Comparison of ENCODE assay signal across 13 mouse cellular contexts in the genomic region with DNA sequence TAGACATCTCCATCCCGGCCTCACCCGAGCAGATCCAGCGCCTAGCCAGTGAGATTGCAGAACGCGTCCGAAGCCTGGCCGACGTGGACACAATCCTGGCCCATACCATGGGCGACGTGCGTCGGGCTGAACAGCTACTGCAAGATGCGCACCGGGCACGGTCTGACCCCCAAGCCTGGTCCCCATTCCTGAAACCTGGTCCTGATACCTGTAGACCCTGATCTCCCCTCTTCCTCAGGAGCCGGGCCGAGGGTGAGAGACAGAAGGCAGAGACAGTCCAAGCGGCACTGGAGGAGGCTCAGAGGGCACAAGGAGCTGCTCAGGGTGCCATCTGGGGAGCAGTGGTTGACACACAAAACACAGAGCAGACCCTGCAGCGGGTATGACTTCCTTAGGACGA. TPM values are rescaled to one million over a fixed set of nuclear protein-coding genes. Genes with fewer than 3 reads are reported as not detected.
DNase-seq lines count a peak whose midpoint lies in the region; ATAC-seq and TF ChIP-seq lines count a peak whose summit lies in the region.
"Had no signal": no experiment of that assay in that cellular context is flagged by ENCODE, and none has a peak within 500 bp of the region (broad histone marks: within the 10 kb centered on the region; RNA-seq: fewer than 3 reads in every experiment).

No protein-coding gene starts in this region.

- ATAC-seq in heart, embryonic 15.5 days (replicated peaks; ENCODE audit: insufficient number of reproducible peaks, insufficient read depth, low FRiP score, low read depth) = no peak
- no peak for ATAC-seq in neural tube, embryonic 11.5 days (ENCODE audit: insufficient read depth, low FRiP score, low TSS enrichment)
- no peak for ATAC-seq in hindbrain, embryonic 13.5 days (ENCODE audit: low FRiP score)
- ATAC-seq in stomach, embryonic 15.5 days (ENCODE audit: insufficient read depth, low FRiP score, low read depth) = no peak
- ATAC-seq: inflammation-experienced regulatory T-cells, adult 6 months; lung, postnatal 0 days had no signal

- 94% methylated on average over 20 of the region's 20 CpGs for WGBS in heart, embryonic 15.5 days
- 94% methylated on average over 20 of the region's 20 CpGs for WGBS in neural tube, embryonic 11.5 days
- 98% methylated on average over 20 of the region's 20 CpGs for WGBS in hindbrain, embryonic 13.5 days
- 95% methylated on average over 20 of the region's 20 CpGs for WGBS in stomach, embryonic 15.5 days

- TF ChIP-seq CTCF in left cerebral cortex, adult 2 months (IDR thresholded peaks at IDR 0.05) = no peak

- H3K9me3 ChIP-seq in heart, embryonic 15.5 days (replicated peaks) = no peaks in the 10 kb centered on the region
- no peaks in the 10 kb centered on the region for H3K9me3 ChIP-seq in neural tube, embryonic 11.5 days (ENCODE audit: control insufficient read depth, low read length)
- no peaks in the 10 kb centered on the region for H3K9me3 ChIP-seq in hindbrain, embryonic 13.5 days
- H3K9me3 ChIP-seq in stomach, embryonic 15.5 days = no peaks in the 10 kb centered on the region

- peaks cover 77% of the 10 kb centered on the region for H3K36me3 ChIP-seq in heart, embryonic 15.5 days
- H3K36me3 ChIP-seq in neural tube, embryonic 11.5 days (ENCODE audit: control insufficient read depth, insufficient read depth, low read length) = peaks cover 27% of the 10 kb centered on the region
- peaks cover 42% of the 10 kb centered on the region for H3K36me3 ChIP-seq in hindbrain, embryonic 13.5 days
- peaks cover 66% of the 10 kb centered on the region for H3K36me3 ChIP-seq in stomach, embryonic 15.5 days

- no peak overlapping the region for H3K9ac ChIP-seq in heart, embryonic 15.5 days
- H3K9ac ChIP-seq in neural tube, embryonic 11.5 days (ENCODE audit: low read length) = peak overlapping the region; percentile 9; the same call in 1 of the 2 replicates
- H3K9ac ChIP-seq in hindbrain, embryonic 13.5 days = 0 out of 2 replicates have a peak overlapping the region, but pooled peaks have one; percentile 95
- H3K9ac ChIP-seq in stomach, embryonic 15.5 days = no peak overlapping the region

- peak overlapping the region; percentile 99 for H3K27ac ChIP-seq in heart, embryonic 15.5 days
- H3K27ac ChIP-seq in neural tube, embryonic 11.5 days (ENCODE audit: low read depth, low read length) = 0 out of 2 replicates have a peak overlapping the region, but pooled peaks have one; percentile 8
- peak overlapping the region; percentile 97 for H3K27ac ChIP-seq in hindbrain, embryonic 13.5 days
- peak overlapping the region; percentile 93; the same call in 1 of the 2 replicates for H3K27ac ChIP-seq in stomach, embryonic 15.5 days
- no peak overlapping the region for H3K27ac ChIP-seq in left cerebral cortex, adult 2 months

- H3K27me3 ChIP-seq in heart, embryonic 15.5 days = no peaks in the 10 kb centered on the region
- no peaks in the 10 kb centered on the region for H3K27me3 ChIP-seq in neural tube, embryonic 11.5 days (ENCODE audit: control insufficient read depth, insufficient read depth, low read length)
- H3K27me3 ChIP-seq in hindbrain, embryonic 13.5 days = no peaks in the 10 kb centered on the region
- no peaks in the 10 kb centered on the region for H3K27me3 ChIP-seq in stomach, embryonic 15.5 days (replicated peaks)

- DNase-seq in heart, adult 8-10 months (ENCODE audit: low spot score) = no peak
- DNase-seq in neural tube, embryonic 11.5 days (ENCODE audit: low spot score) = no peak
- DNase-seq in neural tube, embryonic 10.5 days (ENCODE audit: extremely low spot score, low spot score) = no peak
- no peak for DNase-seq in left cerebral cortex, adult 2 months (ENCODE audit: extremely low spot score in 1 of 2, low spot score in 2 of 2)
- DNase-seq in gastrocnemius, postnatal 36 days = no peak
- DNase-seq: gastrocnemius, postnatal 10 days; layer of hippocampus, adult 9-11 months; right cerebral cortex, postnatal 25 days had no signal

- H3K4me3 ChIP-seq in heart, embryonic 15.5 days = no peak overlapping the region
- H3K4me3 ChIP-seq in neural tube, embryonic 11.5 days (ENCODE audit: low read depth, low read length) = no peak overlapping the region
- peak overlapping the region; percentile 99; the same call in 1 of the 2 replicates for H3K4me3 ChIP-seq in hindbrain, embryonic 13.5 days
- H3K4me3 ChIP-seq in stomach, embryonic 15.5 days (replicated peaks) = no peak overlapping the region
- H3K4me3 ChIP-seq in left cerebral cortex, adult 2 months = no peak overlapping the region

- intact Hi-C loops in left cerebral cortex, adult 2 months (cut with DNase I) = no loop called here
- intact Hi-C loops in gastrocnemius, postnatal 36 days (cut with DNase I) = no loop called here

- H3K4me1 ChIP-seq in heart, embryonic 15.5 days (replicated peaks) = peaks cover 22% of the 10 kb centered on the region
- peaks cover 5% of the 10 kb centered on the region for H3K4me1 ChIP-seq in neural tube, embryonic 11.5 days (ENCODE audit: control insufficient read depth, insufficient read depth, low read length)
- H3K4me1 ChIP-seq in hindbrain, embryonic 13.5 days (replicated peaks) = peaks cover 26% of the 10 kb centered on the region
- H3K4me1 ChIP-seq in stomach, embryonic 15.5 days = peaks cover 19% of the 10 kb centered on the region

- H3K4me2 ChIP-seq in heart, embryonic 15.5 days = no peak overlapping the region
- no peak overlapping the region for H3K4me2 ChIP-seq in neural tube, embryonic 11.5 days (ENCODE audit: low read depth)
- H3K4me2 ChIP-seq in hindbrain, embryonic 13.5 days = no peak overlapping the region
- H3K4me2 ChIP-seq in stomach, embryonic 15.5 days = no peak overlapping the region

RNA-seq across cellular contexts. Expression of a gene that starts 1.2 kb away (rescaled TPM):
- polyA plus RNA-seq in heart, embryonic 15.5 days (2015; fragmentation: Nextera tagmentation; extraction: Ambion mirVana) = 51.5 and 68.5 TPM in 2 replicates
- 100 to 1,000 TPM in 3 of 4 experiments, 10 to 100 TPM in 1; 92.9 to 109 (median 102) TPM for total RNA-seq in heart, adult 8-10 months (2022)
- 73.8 and 79.9 TPM in 2 replicates for polyA plus RNA-seq in neural tube, embryonic 11.5 days (2014; fragmentation: Nextera tagmentation; extraction: Ambion mirVana)
- polyA plus RNA-seq in hindbrain, embryonic 13.5 days (2015; fragmentation: Nextera tagmentation; extraction: Ambion mirVana) = 71.9 and 74.1 TPM in 2 replicates
- polyA plus RNA-seq in stomach, embryonic 15.5 days (2015; fragmentation: Nextera tagmentation; extraction: Ambion mirVana) = 58.8 and 61.5 TPM in 2 replicates
- total RNA-seq in left cerebral cortex, adult 2 months (2021) = 100 to 1,000 TPM; 153 to 167 TPM
- 100 to 1,000 TPM; 105 to 120 TPM for total RNA-seq in gastrocnemius, postnatal 36 days (2021)

RNA-seq across cellular contexts. Expression of a gene that starts 9.7 kb away (rescaled TPM):
- 55.5 and 64.2 TPM in 2 replicates for polyA plus RNA-seq in heart, embryonic 15.5 days (2015; fragmentation: Nextera tagmentation; extraction: Ambion mirVana)
- 100 to 1,000 TPM; 342 to 366 (median 351) TPM for total RNA-seq in heart, adult 8-10 months (2022)
- 17.2 and 18.1 TPM in 2 replicates for polyA plus RNA-seq in neural tube, embryonic 11.5 days (2014; fragmentation: Nextera tagmentation; extraction: Ambion mirVana)
- 20.9 and 21.6 TPM in 2 replicates for polyA plus RNA-seq in hindbrain, embryonic 13.5 days (2015; fragmentation: Nextera tagmentation; extraction: Ambion mirVana)
- polyA plus RNA-seq in stomach, embryonic 15.5 days (2015; fragmentation: Nextera tagmentation; extraction: Ambion mirVana) = 40.5 and 46.6 TPM in 2 replicates
- total RNA-seq in left cerebral cortex, adult 2 months (2021) = 10 to 100 TPM; 28.2 to 29.4 TPM
- total RNA-seq in gastrocnemius, postnatal 36 days (2021) = 100 to 1,000 TPM; 118 to 129 TPM

RNA-seq across cellular contexts. Expression of a gene that starts 18.3 kb away (rescaled TPM):
- polyA plus RNA-seq in heart, embryonic 15.5 days (2015; fragmentation: Nextera tagmentation; extraction: Ambion mirVana) = 49.4 and 67.5 TPM in 2 replicates
- 10 to 100 TPM; 76.7 to 84.2 (median 80.1) TPM for total RNA-seq in heart, adult 8-10 months (2022)
- polyA plus RNA-seq in neural tube, embryonic 11.5 days (2014; fragmentation: Nextera tagmentation; extraction: Ambion mirVana) = 120 and 129 TPM in 2 replicates
- 71.5 and 77.8 TPM in 2 replicates for polyA plus RNA-seq in hindbrain, embryonic 13.5 days (2015; fragmentation: Nextera tagmentation; extraction: Ambion mirVana)
- polyA plus RNA-seq in stomach, embryonic 15.5 days (2015; fragmentation: Nextera tagmentation; extraction: Ambion mirVana) = 99.0 and 102 TPM in 2 replicates
- total RNA-seq in left cerebral cortex, adult 2 months (2021) = 10 to 100 TPM; 75.3 to 78.0 TPM
- total RNA-seq in gastrocnemius, postnatal 36 days (2021) = 10 to 100 TPM; 69.7 to 81.7 TPM

RNA-seq across cellular contexts. Expression of a gene that starts 27.4 kb away (rescaled TPM):
- polyA plus RNA-seq in heart, embryonic 15.5 days (2015; fragmentation: Nextera tagmentation; extraction: Ambion mirVana) = 75.1 and 84.6 TPM in 2 replicates
- total RNA-seq in heart, adult 8-10 months (2022) = 10 to 100 TPM; 55.6 to 70.2 (median 61.7) TPM
- polyA plus RNA-seq in neural tube, embryonic 11.5 days (2014; fragmentation: Nextera tagmentation; extraction: Ambion mirVana) = 164 and 169 TPM in 2 replicates
- polyA plus RNA-seq in hindbrain, embryonic 13.5 days (2015; fragmentation: Nextera tagmentation; extraction: Ambion mirVana) = 131 and 140 TPM in 2 replicates
- 92.9 and 97.2 TPM in 2 replicates for polyA plus RNA-seq in stomach, embryonic 15.5 days (2015; fragmentation: Nextera tagmentation; extraction: Ambion mirVana)
- 100 to 1,000 TPM; 140 to 155 TPM for total RNA-seq in left cerebral cortex, adult 2 months (2021)
- 10 to 100 TPM; 49.3 to 51.9 TPM for total RNA-seq in gastrocnemius, postnatal 36 days (2021)

RNA-seq across cellular contexts. Expression of a gene that starts 27.8 kb away (rescaled TPM):
- polyA plus RNA-seq in heart, embryonic 15.5 days (2015; fragmentation: Nextera tagmentation; extraction: Ambion mirVana) = 95.7 and 103 TPM in 2 replicates
- total RNA-seq in heart, adult 8-10 months (2022) = 1 to 10 TPM; 3.9 to 6.7 (median 5.8) TPM
- 25.4 and 28.9 TPM in 2 replicates for polyA plus RNA-seq in neural tube, embryonic 11.5 days (2014; fragmentation: Nextera tagmentation; extraction: Ambion mirVana)
- 66.4 and 69.1 TPM in 2 replicates for polyA plus RNA-seq in hindbrain, embryonic 13.5 days (2015; fragmentation: Nextera tagmentation; extraction: Ambion mirVana)
- 65.5 and 67.3 TPM in 2 replicates for polyA plus RNA-seq in stomach, embryonic 15.5 days (2015; fragmentation: Nextera tagmentation; extraction: Ambion mirVana)
- 10 to 100 TPM; 30.7 to 32.8 TPM for total RNA-seq in left cerebral cortex, adult 2 months (2021)
- 1 to 10 TPM; 1.7 to 3.1 TPM for total RNA-seq in gastrocnemius, postnatal 36 days (2021)

Comparison
In these comparisons a context has a peak if more than half of its experiments do, and no peak if none do; other contexts are left out.
1. H3K9ac ChIP-seq: peak in neural tube, embryonic 11.5 days (single experiment) and hindbrain, embryonic 13.5 days (single experiment); none in heart, embryonic 15.5 days (single experiment) and stomach, embryonic 15.5 days (single experiment).